Mouse (Mus musculus): Measurements from ENCODE around the gene Axdnd1. TPM values are rescaled to one million over a fixed set of nuclear protein-coding genes. Genes with fewer than 3 reads are reported as not detected.

Axdnd1 gene
- polyA plus RNA-seq, 1 experiment = not detected

Other genes starting within 250 kb of the Axdnd1 start
- 0.29 and 0.48 TPM in 2 replicates for gene Fam163a, start 216.1 kb downstream of the Axdnd1 start, polyA plus RNA-seq (2012; rRNA removed)
- gene Tdrd5, start 117.5 kb downstream of the Axdnd1 start, polyA plus RNA-seq (2012; rRNA removed) = not detected in 2 replicates
- 0.02 TPM in 1 of 2 replicates, not detected in the other for gene Nphs2, start 110.4 kb downstream of the Axdnd1 start, polyA plus RNA-seq (2012; rRNA removed)
- gene Gm2000, start 55.1 kb downstream of the Axdnd1 start, polyA plus RNA-seq (2012; rRNA removed) = 20.2 and 36.3 TPM in 2 replicates
- 10.4 and 16.4 TPM in 2 replicates for gene Soat1, start 53.2 kb upstream of the Axdnd1 start, polyA plus RNA-seq (2012; rRNA removed)
- 12.6 and 22.1 TPM in 2 replicates for gene Gm10031, start 102.9 kb upstream of the Axdnd1 start, polyA plus RNA-seq (2012; rRNA removed)
- 1.9 and 2.4 TPM in 2 replicates for gene Abl2, start 137.6 kb upstream of the Axdnd1 start, polyA plus RNA-seq (2012; rRNA removed)

All from large intestine, adult 2 months (tissue).